Mouse (Mus musculus): Measurements from ENCODE around the gene Gm7714. TPM values are rescaled to one million over a fixed set of nuclear protein-coding genes. Genes with fewer than 3 reads are reported as not detected.
"Not testable (repeated sequence)": the region's sequence is repeated elsewhere in the genome, so short reads cannot be mapped to it uniquely, and the experiment has no call there.

The Gm7714 gene
- total RNA-seq (2021), result not detected
- long read RNA-seq, experiment 1, result 0 reads
- long read RNA-seq, experiment 2, result 0 reads

- DNase-seq, result no peak
Observed at GRCm38 (mm10) chr5:88268619-88269018, at the start of gene Gm7714. TSS of gene Gm7714 (plus strand) at chr5:88268919.

DNA sequence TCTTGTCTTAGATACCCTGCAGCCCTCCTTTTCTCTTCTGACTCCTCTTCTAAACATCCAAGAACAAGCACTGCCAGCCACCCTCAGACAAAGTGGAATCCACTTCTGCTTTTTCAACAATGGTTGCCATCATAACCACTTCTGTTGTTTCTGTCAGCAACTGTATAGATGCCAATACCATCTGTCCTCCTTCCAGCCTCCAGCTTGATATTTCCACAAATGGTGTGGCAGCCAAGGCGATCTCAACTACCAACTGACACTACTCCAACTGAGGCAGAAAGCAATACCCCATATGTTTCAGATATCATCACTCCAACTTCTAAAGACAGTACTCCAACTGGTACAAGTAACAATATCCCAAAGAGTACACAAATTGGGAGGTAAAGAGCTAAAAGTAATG lies 12.2 kb upstream of the Gm7714 start:
- no peak for DNase-seq

- not testable (repeated sequence) for DNase-seq
Observed at GRCm38 (mm10) chr5:88311307-88311706, 42.6 kb downstream of the Gm7714 start.

GRCm38 (mm10) chr5:88317012-88317411 lies 48.3 kb downstream of the Gm7714 start, which contains the start of gene Prol1:
TSS of gene Prol1 (plus strand) at chr5:88317312.
- DNase-seq, result no peak

Other genes with a start within 250 kb of the Gm7714 start
- gene Smr2, start 182.4 kb upstream of the Gm7714 start, total RNA-seq (2021), result not detected
- not detected for gene Gm11116, start 157.4 kb upstream of the Gm7714 start, total RNA-seq (2021)
- gene Gm11115, start 114.8 kb upstream of the Gm7714 start, total RNA-seq (2021), result not detected
- not detected for gene Prol1, start 48.4 kb downstream of the Gm7714 start, total RNA-seq (2021)
- not detected for gene Amtn, start 107.2 kb downstream of the Gm7714 start, total RNA-seq (2021)
- gene Ambn, start 187.1 kb downstream of the Gm7714 start, total RNA-seq (2021), result not detected
- gene Enam, start 219.1 kb downstream of the Gm7714 start, total RNA-seq (2021), result not detected

Measured in heart, adult 18-20 months (tissue).